Mouse (Mus musculus) testis, adult 2 months (tissue): ENCODE data around the gene Agap1. TPM values are rescaled to one million over a fixed set of nuclear protein-coding genes. Genes with fewer than 3 reads are reported as not detected.

Source experiments
- H3K27ac ChIP-seq: fragments of 200-500 bp; 2 replicates; pipeline ENCODE4 v1.5.1; 2012; ENCODE audit warnings: low read depth, low read length; ENCODE audit not compliant: control insufficient read depth, insufficient read depth
- H3K27me3 ChIP-seq: fragments of 200-500 bp; 2 replicates; pipeline ENCODE4 v1.6.1; 2012; ENCODE audit warnings: mild to moderate bottlenecking, low read length, moderate library complexity; ENCODE audit not compliant: control insufficient read depth, insufficient read depth
- H3K36me3 ChIP-seq: fragments of 200-500 bp; 2 replicates; pipeline ENCODE4 v1.6.1; 2012; ENCODE audit warnings: mild to moderate bottlenecking, low read length; ENCODE audit not compliant: control insufficient read depth, insufficient read depth
- H3K4me1 ChIP-seq: fragments of 200-500 bp; 2 replicates; pipeline ENCODE4 v1.6.1; 2012; ENCODE audit warnings: low read length; ENCODE audit not compliant: control insufficient read depth, insufficient read depth
- H3K4me3 ChIP-seq: fragments of 200-500 bp; 2 replicates; pipeline ENCODE4 v1.5.1; 2012; ENCODE audit warnings: low read depth, mild to moderate bottlenecking, low read length, moderate library complexity, mixed read lengths; ENCODE audit not compliant: control insufficient read depth
- CTCF ChIP-seq: fragments of 200-500 bp; IDR thresholded peaks from 2 replicates; pipeline ENCODE4 v1.5.1; 2012; ENCODE audit warnings: low read depth, mild to moderate bottlenecking, inconsistent platforms, low read length, moderate library complexity; ENCODE audit not compliant: control insufficient read depth, insufficient read depth, insufficient replicate concordance
- POLR2A ChIP-seq: fragments of 200-500 bp; IDR thresholded peaks from 2 replicates; pipeline ENCODE4 v1.6.1; 2012; ENCODE audit warnings: low read depth, mild to moderate bottlenecking, inconsistent platforms, low read length, moderate library complexity; ENCODE audit not compliant: control insufficient read depth
- polyA plus RNA-seq: library from polyadenylated mRNA; depleted of rRNA; stranded (reverse); fragments of >200 nt; gene quantifications from 2 replicates; pipeline ENCODE4 v1.2.3, GENCODE M21; 2012

Agap1 gene
- polyA plus RNA-seq, 1 experiment, result 16.5 TPM

- Histone ChIP-seq H3K4me3 (no peak overlapping the region), H3K36me3 (no peaks in the 10 kb centered on the region)
These were observed 273.9 kb downstream of the Agap1 start for GRCm38 (mm10) chr1:89728481-89728880.

GRCm38 (mm10) chr1:89730589-89731195 lies 276.1 kb downstream of the Agap1 start:
- Histone ChIP-seq H3K36me3 (no peaks in the 10 kb centered on the region), H3K4me1 (no peaks in the 10 kb centered on the region), H3K27ac (no peak overlapping the region), H3K4me3 (no peak overlapping the region), H3K27me3 (no peaks in the 10 kb centered on the region)
- TF ChIP-seq POLR2A, result no peak
- peak; percentile 55; the same call in 1 of the 2 replicates for TF ChIP-seq CTCF

More at GRCm38 (mm10) chr1:89728481-89728880, 273.9 kb downstream of the Agap1 start:
- TF ChIP-seq POLR2A (no peak), CTCF (no peak)
- Histone ChIP-seq H3K4me1 (no peaks in the 10 kb centered on the region), H3K27ac (no peak overlapping the region), H3K27me3 (no peaks in the 10 kb centered on the region)

GRCm38 (mm10) chr1:89734368-89734767 lies 279.8 kb downstream of the Agap1 start:
- Histone ChIP-seq H3K4me3 (no peak overlapping the region), H3K27me3 (no peaks in the 10 kb centered on the region), H3K27ac (no peak overlapping the region), H3K36me3 (no peaks in the 10 kb centered on the region), H3K4me1 (no peaks in the 10 kb centered on the region)
- TF ChIP-seq POLR2A (no peak), CTCF (no peak)

GRCm38 (mm10) chr1:89735146-89735545 lies 280.5 kb downstream of the Agap1 start:
- TF ChIP-seq POLR2A (no peak), CTCF (no peak)
- no peaks in the 10 kb centered on the region for H3K36me3 ChIP-seq
- no peak overlapping the region for H3K4me3 ChIP-seq
- no peaks in the 10 kb centered on the region for H3K4me1 ChIP-seq
- no peak overlapping the region for H3K27ac ChIP-seq
- no peaks in the 10 kb centered on the region for H3K27me3 ChIP-seq

- Histone ChIP-seq H3K36me3 (no peaks in the 10 kb centered on the region), H3K27me3 (no peaks in the 10 kb centered on the region), H3K4me3 (no peak overlapping the region), H3K4me1 (no peaks in the 10 kb centered on the region), H3K27ac (no peak overlapping the region)
- no peak for TF ChIP-seq CTCF
- TF ChIP-seq POLR2A, result no peak
These were observed 281.4 kb downstream of the Agap1 start for GRCm38 (mm10) chr1:89736021-89736420.

- Histone ChIP-seq H3K27ac (no peak overlapping the region), H3K27me3 (no peaks in the 10 kb centered on the region)
These were observed 284.6 kb downstream of the Agap1 start for GRCm38 (mm10) chr1:89739067-89739774.

GRCm38 (mm10) chr1:89739775-89740099 lies 285.1 kb downstream of the Agap1 start:
- no peaks in the 10 kb centered on the region for H3K4me1 ChIP-seq
- no peaks in the 10 kb centered on the region for H3K27me3 ChIP-seq
- no peak overlapping the region for H3K4me3 ChIP-seq
- H3K36me3 ChIP-seq, result no peaks in the 10 kb centered on the region
- no peak overlapping the region for H3K27ac ChIP-seq
- TF ChIP-seq CTCF (no peak), POLR2A (no peak)

More at GRCm38 (mm10) chr1:89739067-89739774, 284.6 kb downstream of the Agap1 start:
- H3K4me3 ChIP-seq, result no peak overlapping the region
- no peaks in the 10 kb centered on the region for H3K36me3 ChIP-seq
- no peak for TF ChIP-seq POLR2A
- TF ChIP-seq CTCF, result no peak
- H3K4me1 ChIP-seq, result no peaks in the 10 kb centered on the region
